Mouse (Mus musculus) MN1 (cell line): ENCODE measurements around the gene Sult2a8.
"Not testable (repeated sequence)": the region's sequence is repeated elsewhere in the genome, so short reads cannot be mapped to it uniquely, and the experiment has no call there.

Experiments used
- DNase-seq: peaks from one replicate; pipeline ENCODE4 v3.0.0-alpha.2; 2016; ENCODE audit warnings: low spot score

Sult2a8 gene

GRCm38 (mm10) chr7:14446534-14446933 is at the start of gene Sult2a8:
Sult2a8 (minus strand) TSS chr7:14446769.
- no peak for DNase-seq

- no peak for DNase-seq
These were observed 47.6 kb upstream of the Sult2a8 start, which contains the start of gene Sult2a7 for GRCm38 (mm10) chr7:14494130-14494529. Sult2a7 (minus strand) TSS chr7:14494230.

- no peak for DNase-seq
These were observed 46.3 kb upstream of the Sult2a8 start for GRCm38 (mm10) chr7:14492886-14493285.

- DNase-seq, result no peak
These were observed 7.0 kb downstream of the Sult2a8 start for GRCm38 (mm10) chr7:14439581-14439980.

- no peak for DNase-seq
These were observed 8.1 kb downstream of the Sult2a8 start for GRCm38 (mm10) chr7:14438484-14438883.

- no peak for DNase-seq
These were observed 8.5 kb downstream of the Sult2a8 start for GRCm38 (mm10) chr7:14438029-14438428.

GRCm38 (mm10) chr7:14399363-14399762 is 47.2 kb downstream of the Sult2a8 start:
- not testable (repeated sequence) for DNase-seq

DNA sequence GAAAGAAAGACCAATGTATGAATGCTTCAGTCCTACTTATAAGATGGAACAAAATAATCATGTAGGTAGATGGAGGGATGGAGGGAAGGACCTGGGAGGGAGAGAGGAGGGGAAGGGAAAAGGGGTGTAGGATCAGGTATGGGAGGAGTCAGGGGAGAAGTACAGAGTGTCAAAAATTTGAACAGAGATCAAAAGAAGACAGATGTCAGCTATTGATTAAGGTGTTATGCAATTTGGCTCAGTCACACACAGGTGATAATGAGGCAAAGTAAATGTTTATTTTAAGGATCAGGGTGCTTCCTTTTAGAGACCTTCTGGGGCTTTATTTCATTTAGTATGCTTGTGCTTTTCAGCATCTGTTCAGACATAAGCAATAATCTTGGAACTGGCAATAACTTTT is 50.1 kb downstream of the Sult2a8 start:
- DNase-seq, result no peak
